Mouse (Mus musculus) brain, embryonic 14.5 days (tissue): ENCODE measurements at regions not wholly inside any gene's neighbourhood (a gene's known extent, or its start where the extent isn't known, plus 50 kb on each side); places are given as distances from the start of the nearest gene placed in this dataset.

Experiments
- CTCF ChIP-seq: fragments of 200-500 bp; IDR thresholded peaks from 2 replicates; pipeline ENCODE4 v1.5.1; 2012; ENCODE audit warnings: inconsistent platforms, mild to moderate bottlenecking, moderate library complexity, borderline replicate concordance; ENCODE audit not compliant: insufficient read depth, insufficient read length; ENCODE audit errors: extremely low read depth
- POLR2A ChIP-seq: fragments of 200-500 bp; IDR thresholded peaks from 2 replicates; pipeline ENCODE4 v1.6.1; 2012; ENCODE audit warnings: mild to moderate bottlenecking, inconsistent platforms, borderline replicate concordance; ENCODE audit not compliant: poor library complexity, insufficient read depth, insufficient read length, severe bottlenecking; ENCODE audit errors: extremely low read depth

DNA sequence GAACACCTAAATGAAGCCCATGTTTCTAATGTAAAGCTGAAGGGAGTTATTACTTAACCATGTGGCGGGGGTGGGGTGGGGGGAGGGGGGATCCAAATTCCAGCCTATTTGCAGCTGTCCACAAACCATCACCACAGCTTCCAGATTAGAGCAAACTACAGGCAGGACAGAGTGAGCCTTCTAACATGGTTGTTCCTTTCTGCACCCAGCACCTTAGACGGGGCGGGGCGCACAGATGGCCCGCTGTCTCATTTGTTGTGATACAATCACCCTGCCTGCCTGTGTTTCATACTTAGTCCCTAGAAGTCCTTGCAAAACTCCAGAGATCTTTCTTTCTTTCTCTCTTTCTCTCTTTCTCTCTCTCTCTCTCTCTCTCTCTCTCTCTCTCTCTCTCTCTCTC, 182.8 kb upstream of the Arhgap18 start:
- no peak for TF ChIP-seq CTCF
- TF ChIP-seq POLR2A, result no peak
